Mouse (Mus musculus) intestine, postnatal 0 days (tissue): ENCODE results near the gene Bmp7. TPM values are rescaled to one million over a fixed set of nuclear protein-coding genes. Genes with fewer than 3 reads are reported as not detected.
A peak's percentile ranks its signal among the peaks of the same experiment; 100 is the strongest.

ENCODE experiments used
- ATAC-seq: fragments of 200-750 bp; cut with Nextera tagmentation; 2 replicates; pipeline ENCODE4 v1.8.0; 2017; ENCODE audit warnings: mild to moderate bottlenecking, moderate TSS enrichment, moderate library complexity
- H3K27ac ChIP-seq: fragments of 300-500 bp; sonication (generic); 2 replicates; pipeline ENCODE4 v1.5.1; 2014; ENCODE audit warnings: mild to moderate bottlenecking, low read depth, low read length, moderate library complexity
- H3K27me3 ChIP-seq: fragments of 300-500 bp; sonication (generic); replicated peaks from 2 replicates; pipeline ENCODE4 v1.6.1; 2014; ENCODE audit warnings: low read length, mixed read lengths; ENCODE audit not compliant: control insufficient read depth, insufficient read depth
- H3K36me3 ChIP-seq: fragments of 300-500 bp; sonication (generic); 2 replicates; pipeline ENCODE4 v1.6.1; 2014; ENCODE audit warnings: mild to moderate bottlenecking, moderate library complexity; ENCODE audit not compliant: control insufficient read depth, insufficient read depth
- H3K4me1 ChIP-seq: fragments of 300-500 bp; sonication (generic); replicated peaks from 2 replicates; pipeline ENCODE4 v1.6.1; 2014; ENCODE audit warnings: antibody characterized with exemption, low read length, mixed read lengths; ENCODE audit not compliant: control insufficient read depth, insufficient read depth
- H3K4me2 ChIP-seq: fragments of 300-500 bp; sonication (generic); replicated peaks from 2 replicates; pipeline ENCODE4 v1.6.1; 2014; ENCODE audit warnings: low read depth, mild to moderate bottlenecking, moderate library complexity
- H3K4me3 ChIP-seq: fragments of 300-500 bp; sonication (generic); 2 replicates; pipeline ENCODE4 v1.5.1; 2014; ENCODE audit warnings: low read depth, low read length
- H3K9ac ChIP-seq: fragments of 300-500 bp; sonication (generic); 2 replicates; pipeline ENCODE4 v1.6.1; 2014; ENCODE audit warnings: mild to moderate bottlenecking, low read depth, low read length
- H3K9me3 ChIP-seq: fragments of 300-500 bp; sonication (generic); 2 replicates; pipeline ENCODE4 v1.6.1; 2016; ENCODE audit warnings: mixed run types; ENCODE audit not compliant: control insufficient read depth
- CTCF ChIP-seq: sonication (generic); IDR thresholded peaks from 2 replicates; pipeline ENCODE4 v1.5.1; 2016; ENCODE audit warnings: low read depth, mild to moderate bottlenecking, control low read depth, antibody characterized with exemption, moderate library complexity
- WGBS: fragments of 180-500 bp; shearing (Covaris S2); extraction: QIAGEN DNeasy Blood & Tissue Kit; methylation state at CpG from one replicate; pipeline ENCODE4 v1.1.7; 2014; 5-methylcytosine and 5-hydroxymethylcytosine counted together
- microRNA-seq: library from miRNA; unstranded; fragments of <30 nt; microRNA quantifications from one replicate; pipeline ENCODE4, GENCODE M21; 2016
- polyA plus RNA-seq: library from polyadenylated mRNA; unstranded; fragments of >200 nt; fragmentation: Nextera tagmentation; extraction: Ambion mirVana; gene quantifications from 2 replicates; pipeline ENCODE4 v1.2.1, GENCODE M21; 2015

The Bmp7 gene
- polyA plus RNA-seq, 1 experiment from 2014 or later = 37.6 TPM

DNA sequence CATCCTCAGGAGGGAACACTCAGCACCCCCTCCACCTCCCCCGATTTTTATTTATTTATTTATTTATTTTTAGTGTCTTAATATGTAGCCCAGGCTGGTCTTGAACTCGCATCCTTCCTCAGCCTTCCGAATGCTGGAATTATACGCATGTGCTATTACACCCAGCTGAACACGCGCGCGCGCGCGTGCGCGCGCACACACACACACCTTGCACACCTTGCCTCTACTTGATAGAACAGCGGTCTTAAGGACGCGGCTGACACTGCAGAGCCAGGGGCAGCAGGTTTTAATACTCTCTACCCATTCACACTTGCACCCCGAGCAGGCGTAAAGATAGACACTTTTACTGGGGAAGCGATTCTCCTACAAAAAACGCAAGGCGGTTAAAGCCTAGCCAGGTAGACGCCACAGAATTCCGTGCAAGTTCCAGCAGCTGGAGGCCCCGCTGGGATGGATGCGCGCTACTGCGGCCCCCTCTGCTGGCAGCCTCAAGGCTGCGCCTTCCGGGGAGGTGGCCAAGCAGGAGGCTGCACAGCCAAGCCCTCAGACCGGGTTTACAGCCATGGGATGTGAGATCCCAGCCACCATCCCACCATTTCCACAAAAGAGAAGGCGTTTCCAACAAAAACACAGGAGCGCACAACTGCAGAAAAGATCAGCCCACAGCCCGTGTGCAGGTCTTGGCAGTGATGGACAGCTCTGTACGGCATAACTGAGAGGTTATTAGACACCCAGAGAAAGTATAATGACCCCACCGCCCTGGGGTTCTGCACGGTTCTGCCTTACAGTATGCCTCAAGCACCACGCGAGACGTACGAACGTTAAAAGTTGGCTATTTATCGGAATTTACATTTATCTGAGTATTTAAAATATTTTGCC is 115.0 kb downstream of the Bmp7 start:
- no peak overlapping the region for H3K9ac ChIP-seq
- ATAC-seq = no peak
- WGBS = 16% methylated on average over 43 of the region's 43 CpGs
- no peaks in the 10 kb centered on the region for H3K9me3 ChIP-seq
- H3K4me2 ChIP-seq = peak overlapping the region; percentile 50
- peak; percentile 89 for TF ChIP-seq CTCF
- no peaks in the 10 kb centered on the region for H3K36me3 ChIP-seq
- H3K27me3 ChIP-seq = no peaks in the 10 kb centered on the region; the same call in 1 of the 2 replicates
- 0 out of 2 replicates have a peak overlapping the region, but pooled peaks have one; percentile 12 for H3K4me3 ChIP-seq
- 0 out of 2 replicates have a peak, but pooled peaks cover 2% of the 10 kb centered on the region for H3K4me1 ChIP-seq
- no peak overlapping the region for H3K27ac ChIP-seq

DNA sequence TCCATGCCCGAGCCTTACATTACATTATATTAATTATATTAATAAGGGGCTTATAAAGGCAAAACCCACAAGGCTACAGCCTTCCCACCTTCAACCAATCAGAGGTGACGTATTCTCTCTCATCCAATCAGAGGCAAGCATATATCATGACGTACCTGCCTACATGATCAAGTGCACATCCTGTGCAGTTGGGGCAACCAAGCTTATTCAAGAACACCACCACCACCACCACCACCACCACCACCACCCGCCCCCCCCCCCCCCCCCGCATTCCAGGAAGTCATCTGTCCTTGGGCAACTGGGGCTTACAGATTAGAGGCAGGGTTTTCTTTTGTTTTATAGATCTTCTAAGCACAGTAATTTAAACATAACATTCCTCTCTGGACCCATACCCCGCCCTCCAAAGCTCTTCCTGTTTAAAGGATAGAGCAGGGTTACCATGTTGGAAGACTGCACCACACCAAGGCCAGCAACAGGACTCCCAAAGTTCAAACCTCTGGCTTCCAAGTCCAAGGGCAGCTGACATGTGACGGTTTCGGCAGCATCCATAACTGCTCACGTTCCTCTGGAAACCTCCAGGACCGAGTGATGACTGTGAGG is 121.4 kb downstream of the Bmp7 start:
- Histone ChIP-seq H3K9ac (no peak overlapping the region), H3K27me3 (no peaks in the 10 kb centered on the region), H3K4me1 (no peaks in the 10 kb centered on the region), H3K4me3 (no peak overlapping the region), H3K36me3 (no peaks in the 10 kb centered on the region), H3K4me2 (no peak overlapping the region), H3K9me3 (no peaks in the 10 kb centered on the region), H3K27ac (no peak overlapping the region)
- TF ChIP-seq CTCF = no peak
- 76% methylated on average over 9 of the region's 10 CpGs for WGBS
- no peak for ATAC-seq

Small RNA genes lying within 50 kb of the gene (microRNA-seq; reads per million reads assigned to microRNA genes)
- gene Gm22773 = not detected

Other genes starting within 250 kb of the Bmp7 start
- gene Spo11, start 37.4 kb upstream of the Bmp7 start, polyA plus RNA-seq = 0.04 TPM in 1 of 2 replicates, not detected in the other
- 62.8 and 63.5 TPM in 2 replicates for gene Rae1, start 59.8 kb upstream of the Bmp7 start, polyA plus RNA-seq
- 39.0 and 39.8 TPM in 2 replicates for gene Rbm38, start 80.2 kb upstream of the Bmp7 start, polyA plus RNA-seq
- 0.82 and 1.0 TPM in 2 replicates for gene Ctcfl, start 179.2 kb upstream of the Bmp7 start, polyA plus RNA-seq
- 249 and 336 TPM in 2 replicates for gene Pck1, start 212.7 kb upstream of the Bmp7 start, polyA plus RNA-seq